Mouse (Mus musculus) erythroblast, embryonic 14.5 days (primary cell): ENCODE data around the gene Gng4.

Experiments
- GATA1 ChIP-seq: IDR thresholded peaks from 2 replicates; pipeline ENCODE4 v1.6.1; 2012; ENCODE audit warnings: low read length, inconsistent platforms, mixed read lengths
- TAL1 ChIP-seq: IDR thresholded peaks from 3 replicates; pipeline ENCODE4 v1.6.1; 2012; ENCODE audit warnings: low read length, inconsistent platforms, mixed read lengths

DNA sequence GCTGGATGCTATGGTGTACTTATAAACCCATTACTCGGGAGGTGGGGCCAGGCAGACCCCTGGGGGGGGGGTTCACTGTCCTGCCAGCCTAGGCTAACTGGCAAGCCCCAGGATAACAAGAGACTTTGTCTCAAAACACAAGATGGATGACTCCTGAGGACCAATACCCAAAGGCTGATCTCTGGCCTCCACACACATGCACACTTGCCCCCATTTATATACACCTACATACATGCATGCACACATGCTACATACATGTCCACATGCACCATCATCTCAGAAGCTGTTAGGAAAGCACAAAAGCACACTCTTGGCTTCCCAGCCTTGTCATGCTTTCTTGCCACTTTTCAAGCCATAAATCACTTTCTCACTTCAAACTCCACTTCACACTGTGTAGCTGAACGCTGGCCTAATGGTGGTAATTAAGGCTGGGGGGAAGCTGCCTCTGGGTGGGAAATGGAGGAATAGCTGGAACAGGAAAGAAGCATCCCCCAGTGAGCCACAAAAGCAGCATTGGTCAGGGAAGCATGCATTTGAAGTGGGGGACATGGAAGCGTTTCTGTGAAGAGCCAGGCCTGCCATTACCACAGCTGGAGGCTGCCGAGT, 46.7 kb downstream of the Gng4 start:
- TF ChIP-seq GATA1: no peak
- no peak for TF ChIP-seq TAL1
